Mouse (Mus musculus) T-helper 1 cell (primary cell): ENCODE results near the gene Dnah12.
"Not testable (repeated sequence)": the region's sequence is repeated elsewhere in the genome, so short reads cannot be mapped to it uniquely, and the experiment has no call there.

Source experiments
- in situ Hi-C: fragments of 300-600 bp; cut with MboI, MseI; formaldehyde crosslinking; loops from one replicate; pipeline ENCODE4 v1.15.1; 2025; ENCODE audit warnings: high pct_unique_total_duplicates

The Dnah12 gene

DNA sequence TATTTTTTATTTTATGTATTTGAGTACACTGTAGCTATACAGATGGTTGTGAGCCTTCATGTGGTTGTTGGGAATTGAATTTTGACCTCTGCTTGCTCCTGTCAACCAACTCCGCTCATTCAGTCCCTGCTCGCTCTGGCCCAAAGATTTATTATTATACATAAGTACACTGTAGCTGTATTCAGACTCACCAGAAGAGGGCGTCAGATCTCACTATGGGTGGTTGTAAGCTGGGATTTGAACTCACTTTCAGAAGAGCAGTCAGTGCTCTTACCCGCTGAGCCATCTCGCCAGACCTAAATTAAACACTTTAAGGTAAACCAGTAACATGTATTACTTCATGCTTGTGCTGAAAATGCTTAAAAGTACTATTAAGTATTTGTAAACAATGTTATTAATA is 12.2 kb downstream of the Dnah12 start:
- in situ Hi-C loops, result not testable (repeated sequence)

- in situ Hi-C loops, result not testable (repeated sequence)
Measured at GRCm38 (mm10) chr14:26719696-26720095, 26.6 kb downstream of the Dnah12 start.

GRCm38 (mm10) chr14:26724898-26725297 is 31.8 kb downstream of the Dnah12 start:
- in situ Hi-C loops, result no loop called here

GRCm38 (mm10) chr14:26758566-26758965 is 65.5 kb downstream of the Dnah12 start:
- in situ Hi-C loops, result no loop called here

DNA sequence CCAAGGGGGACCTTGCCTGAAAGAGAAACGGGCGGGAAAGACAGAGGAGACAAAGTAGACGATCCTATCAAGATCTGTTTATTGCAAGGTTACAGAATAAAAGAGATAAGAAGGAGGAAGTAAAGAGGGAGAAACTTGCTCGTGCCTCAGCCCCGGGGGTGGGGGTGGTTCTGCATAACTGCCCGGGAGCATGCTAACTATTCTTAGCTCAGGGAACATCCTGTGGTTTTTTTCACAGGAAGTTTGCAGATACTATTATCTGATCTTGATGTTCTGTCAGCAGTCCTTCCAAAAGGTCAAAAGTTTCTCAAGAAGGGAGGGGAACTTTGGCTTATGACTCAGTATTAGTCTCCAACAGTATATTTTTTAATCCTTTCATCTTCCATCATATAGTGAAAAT is 71.8 kb downstream of the Dnah12 start:
- in situ Hi-C loops, result no loop called here

- in situ Hi-C loops, result no loop called here
Measured at GRCm38 (mm10) chr14:26768195-26768594, 75.1 kb downstream of the Dnah12 start.

- in situ Hi-C loops, result no loop called here
Measured at GRCm38 (mm10) chr14:26773536-26773935, 80.5 kb downstream of the Dnah12 start.

- in situ Hi-C loops, result no loop called here
Measured at GRCm38 (mm10) chr14:26783731-26784130, 90.7 kb downstream of the Dnah12 start.

DNA sequence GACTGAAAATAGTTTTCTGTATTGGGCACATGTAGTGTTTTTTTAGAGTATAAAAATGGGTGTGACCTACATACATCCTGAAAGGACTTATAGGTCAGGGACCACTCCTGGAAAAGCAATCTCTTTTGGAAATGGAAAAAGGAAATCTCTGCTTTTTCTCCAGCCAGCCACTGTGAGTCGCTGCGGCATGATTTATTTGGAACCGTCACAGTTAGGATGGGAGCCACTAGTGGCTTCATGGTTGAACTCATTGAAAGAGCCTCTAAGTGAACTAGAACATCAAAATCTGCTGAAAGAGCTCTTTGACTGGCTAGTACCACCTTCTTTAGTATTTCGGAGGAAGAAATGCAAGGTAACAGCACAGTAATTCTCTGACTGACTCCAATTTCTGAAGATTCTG is 92.6 kb downstream of the Dnah12 start:
- in situ Hi-C loops, result no loop called here

DNA sequence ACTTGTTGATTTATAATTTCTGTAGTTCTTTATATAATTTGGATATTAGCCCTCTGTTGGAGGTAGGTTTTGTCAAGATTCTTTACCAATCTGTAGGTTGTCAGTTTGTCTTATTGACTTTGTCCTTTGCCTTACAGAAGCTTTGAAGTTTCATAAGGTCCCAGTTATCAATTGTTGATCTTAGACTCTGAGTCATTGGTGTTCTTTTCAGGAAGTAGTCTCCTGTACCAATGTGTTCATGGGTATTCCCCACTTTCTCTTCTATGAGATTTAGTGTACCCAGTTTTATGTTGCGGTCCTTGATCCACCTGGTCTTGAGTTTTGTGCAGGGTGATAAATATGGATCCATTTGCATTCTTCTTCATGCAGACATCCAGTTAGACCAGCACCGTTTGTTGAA is 101.4 kb downstream of the Dnah12 start:
- in situ Hi-C loops, result no loop called here

DNA sequence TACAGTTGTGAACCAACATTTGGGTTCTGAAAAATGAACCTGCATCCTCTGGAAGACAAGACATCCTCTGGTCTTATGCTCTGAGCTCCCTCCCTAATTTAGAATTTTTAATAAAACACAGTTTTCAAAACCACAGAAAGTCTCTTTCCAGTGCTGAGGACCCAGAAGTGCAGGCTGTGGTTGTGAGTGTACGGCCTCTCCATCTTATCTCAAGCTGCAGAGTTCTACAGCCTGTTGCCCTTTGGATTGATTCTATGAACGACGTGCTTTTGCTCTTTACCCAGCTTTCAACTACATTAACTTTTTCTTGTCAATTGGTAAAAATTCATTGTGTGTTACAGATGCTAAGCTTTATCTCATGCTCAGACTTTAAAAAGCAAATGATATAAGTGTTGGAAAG is 105.3 kb downstream of the Dnah12 start:
- in situ Hi-C loops, result no loop called here

DNA sequence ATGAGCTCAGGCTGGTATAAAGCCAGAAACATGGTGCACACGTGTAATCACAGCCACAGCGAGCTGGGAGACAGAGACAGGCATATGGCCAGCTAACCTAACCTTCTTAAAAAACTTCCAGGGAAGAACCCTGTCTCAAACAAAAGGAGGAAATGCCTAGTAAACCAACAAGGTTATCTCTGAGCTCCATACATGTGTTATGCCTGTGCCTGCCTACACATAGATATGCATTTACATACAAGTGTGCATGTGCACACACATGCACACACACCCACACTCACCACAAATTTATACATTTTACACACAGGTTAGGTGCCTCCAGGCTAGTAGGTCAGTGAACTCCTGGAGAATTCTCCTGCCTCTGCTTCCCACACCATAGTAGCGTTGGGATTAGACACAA is 106.2 kb downstream of the Dnah12 start:
- in situ Hi-C loops, result no loop called here

DNA sequence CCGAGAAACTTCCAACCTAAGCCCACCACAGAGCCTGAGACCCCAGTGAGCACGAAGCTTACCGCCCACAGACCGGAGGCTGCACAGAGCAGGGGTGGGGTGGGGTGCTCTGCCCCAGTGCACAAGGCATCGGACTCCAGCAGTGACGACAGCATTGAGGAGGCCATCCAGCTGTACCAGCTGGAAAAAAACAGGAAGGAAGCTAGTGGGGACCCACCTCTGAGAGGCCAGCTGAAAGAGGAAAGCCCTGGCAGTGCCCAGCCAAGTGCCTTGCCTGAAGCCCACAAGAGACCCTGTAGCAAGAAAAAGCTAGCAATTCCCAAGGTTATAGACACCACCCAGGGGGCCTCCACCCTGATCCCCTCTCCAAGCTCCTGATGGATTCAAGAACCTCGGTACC is 112.4 kb downstream of the Dnah12 start:
- in situ Hi-C loops, result no loop called here

DNA sequence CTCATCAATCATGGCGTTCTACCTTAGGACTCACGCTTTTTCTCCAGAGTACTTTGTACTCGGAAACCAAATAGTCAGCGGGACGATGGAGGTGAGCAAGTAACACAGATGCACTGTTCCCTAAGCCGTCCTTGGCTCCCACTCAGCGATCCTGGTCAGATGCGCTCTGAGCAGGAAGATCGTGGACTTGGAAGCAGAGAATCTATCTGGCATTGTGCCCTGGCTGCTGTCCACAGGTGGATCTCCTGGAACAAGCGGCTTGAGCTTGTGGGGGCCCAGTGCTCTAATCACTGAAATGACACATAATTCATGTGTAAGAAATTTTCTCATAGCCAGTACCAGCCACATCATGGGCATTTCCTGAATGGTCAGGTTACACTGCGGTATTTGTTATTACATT is 119.7 kb downstream of the Dnah12 start:
- in situ Hi-C loops, result no loop called here

GRCm38 (mm10) chr14:26813871-26814270 is 120.8 kb downstream of the Dnah12 start:
- in situ Hi-C loops, result no loop called here

DNA sequence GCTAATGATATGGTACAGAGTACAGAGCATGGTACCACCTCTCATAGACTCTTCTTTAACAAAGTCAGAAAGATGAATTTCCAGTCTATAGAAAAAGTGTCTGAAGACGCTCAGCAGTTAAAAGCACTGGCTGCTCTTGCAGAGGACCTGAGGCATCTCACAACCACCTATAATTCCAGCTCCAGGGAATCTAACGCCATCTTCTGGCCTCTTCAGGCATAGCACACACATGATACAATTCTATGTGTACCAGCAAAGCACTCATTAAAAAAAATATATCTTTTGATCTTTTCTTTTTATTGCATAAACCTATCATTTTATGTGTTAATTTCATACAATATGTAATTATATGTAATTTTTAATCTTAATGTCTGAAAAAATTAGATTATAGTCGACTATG is 121.8 kb downstream of the Dnah12 start:
- in situ Hi-C loops, result no loop called here

GRCm38 (mm10) chr14:26816785-26817184 is 123.7 kb downstream of the Dnah12 start:
- in situ Hi-C loops, result no loop called here

- in situ Hi-C loops, result no loop called here
Measured at GRCm38 (mm10) chr14:26826020-26826419, 132.9 kb downstream of the Dnah12 start.

DNA sequence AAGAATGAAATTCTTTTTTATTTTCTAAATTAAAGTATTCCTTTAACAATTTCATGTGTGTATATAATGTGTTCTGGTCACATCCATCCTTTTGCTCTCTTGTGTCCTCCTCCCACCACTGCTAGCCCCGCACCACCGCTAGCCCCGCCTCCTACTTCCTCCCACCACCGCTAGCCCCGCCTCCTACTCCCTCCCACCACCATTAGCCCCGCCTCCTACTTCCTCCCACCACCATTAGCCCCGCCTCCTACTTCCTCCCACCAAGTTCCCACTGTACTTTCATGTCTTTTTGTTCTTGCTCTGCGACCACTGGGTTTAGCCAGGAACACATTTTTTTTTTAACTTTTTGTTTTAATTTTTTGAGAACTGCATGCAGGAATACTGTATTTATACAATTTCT is 160.0 kb downstream of the Dnah12 start:
- in situ Hi-C loops, result no loop called here

DNA sequence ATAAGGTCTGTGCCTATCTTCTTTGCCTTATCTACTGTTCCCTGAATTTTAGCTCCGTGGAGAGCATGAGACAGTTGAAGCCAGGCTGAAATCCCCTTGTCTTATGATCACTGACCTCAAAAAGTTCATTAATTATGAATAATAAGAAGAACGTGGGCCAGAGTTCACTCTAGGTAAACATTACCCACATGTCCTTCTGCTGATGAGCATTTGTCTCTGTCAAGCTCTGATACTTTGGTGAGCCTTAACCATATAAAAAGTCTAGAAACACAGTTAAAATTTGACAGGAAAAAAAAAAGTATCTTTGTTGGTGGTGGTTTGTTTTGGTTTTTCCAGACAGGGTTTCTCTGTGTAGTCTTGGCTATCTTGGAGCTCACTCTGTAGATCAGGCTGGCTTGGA is 161.0 kb downstream of the Dnah12 start:
- in situ Hi-C loops, result no loop called here

GRCm38 (mm10) chr14:26858364-26858763 is 165.3 kb downstream of the Dnah12 start:
- in situ Hi-C loops, result no loop called here

GRCm38 (mm10) chr14:26859024-26859423 is 165.9 kb downstream of the Dnah12 start:
- in situ Hi-C loops, result no loop called here

DNA sequence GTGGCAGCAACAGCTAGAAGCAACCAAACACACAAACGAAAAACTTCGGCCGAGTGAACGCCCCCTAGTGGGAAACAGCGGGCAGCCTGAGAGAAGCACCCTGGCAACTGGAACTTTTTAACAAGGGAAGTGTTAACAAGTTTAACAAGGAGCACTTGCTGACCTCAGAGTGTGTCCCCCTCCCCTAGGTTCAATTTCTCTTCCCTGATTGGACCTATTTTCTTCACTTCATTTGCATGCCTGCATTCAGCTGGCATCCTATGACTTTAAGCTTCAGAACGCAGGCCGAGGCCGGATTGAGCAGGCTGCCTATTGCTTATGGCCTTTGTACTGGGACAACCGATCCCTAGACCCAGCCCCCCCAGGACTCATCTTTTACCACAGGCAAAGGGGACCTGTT is 174.3 kb downstream of the Dnah12 start:
- in situ Hi-C loops, result no loop called here

DNA sequence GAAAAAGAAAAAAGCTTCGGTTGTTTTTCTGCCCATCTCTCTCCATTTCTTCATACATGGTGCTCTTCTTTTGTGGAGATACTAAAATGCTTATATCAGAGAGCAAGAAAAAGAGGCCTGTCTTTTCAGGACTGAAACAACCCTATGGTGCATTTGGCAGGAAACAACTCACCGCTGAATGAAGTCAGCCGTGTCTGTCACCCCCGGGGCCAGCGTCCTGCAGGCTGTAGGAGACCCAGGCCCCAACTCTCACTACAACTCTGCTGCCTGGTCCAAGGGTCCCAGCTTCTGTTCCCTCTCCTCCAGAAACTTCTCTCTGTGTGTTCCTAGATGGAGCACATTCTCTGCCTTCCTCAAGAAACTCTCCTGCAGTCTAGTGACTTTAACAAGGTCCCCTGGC is 175.2 kb downstream of the Dnah12 start:
- in situ Hi-C loops, result no loop called here

GRCm38 (mm10) chr14:26878756-26879155 is 185.7 kb downstream of the Dnah12 start:
- in situ Hi-C loops, result no loop called here
